Mouse (Mus musculus): Measurements from ENCODE around the gene Gpc6. TPM values are rescaled to one million over a fixed set of nuclear protein-coding genes. Genes with fewer than 3 reads are reported as not detected.

The Gpc6 gene
- total RNA-seq, 2 experiments from 2014 or later, result 1.2 TPM; not detected in 1

DNA sequence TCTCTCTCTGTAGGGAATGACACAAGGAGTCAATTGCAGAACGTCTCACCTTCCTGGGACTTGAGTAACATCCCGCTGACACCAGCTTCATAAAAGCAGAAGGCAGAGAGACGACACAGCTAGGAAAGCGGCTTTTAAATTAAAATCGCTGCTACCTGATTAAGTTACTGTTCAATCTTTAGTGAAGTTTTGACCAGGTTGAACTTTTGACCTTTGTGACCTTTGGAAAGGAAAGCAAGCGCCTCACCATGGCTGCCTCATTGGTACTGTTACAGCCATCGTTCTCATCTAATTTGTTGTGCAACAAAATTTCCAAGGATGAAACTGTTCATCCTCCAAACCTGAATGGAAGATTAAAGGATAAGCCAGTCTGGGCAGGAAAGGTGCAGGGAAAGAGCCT is 830.1 kb downstream of the Gpc6 start:
- ATAC-seq (replicated peaks; ENCODE audit: low FRiP score, low TSS enrichment, poor library complexity, severe bottlenecking), result no peak

GRCm38 (mm10) chr14:117756505-117756904 is 831.4 kb downstream of the Gpc6 start:
- no peak for ATAC-seq (replicated peaks; ENCODE audit: low FRiP score, low TSS enrichment, poor library complexity, severe bottlenecking)

DNA sequence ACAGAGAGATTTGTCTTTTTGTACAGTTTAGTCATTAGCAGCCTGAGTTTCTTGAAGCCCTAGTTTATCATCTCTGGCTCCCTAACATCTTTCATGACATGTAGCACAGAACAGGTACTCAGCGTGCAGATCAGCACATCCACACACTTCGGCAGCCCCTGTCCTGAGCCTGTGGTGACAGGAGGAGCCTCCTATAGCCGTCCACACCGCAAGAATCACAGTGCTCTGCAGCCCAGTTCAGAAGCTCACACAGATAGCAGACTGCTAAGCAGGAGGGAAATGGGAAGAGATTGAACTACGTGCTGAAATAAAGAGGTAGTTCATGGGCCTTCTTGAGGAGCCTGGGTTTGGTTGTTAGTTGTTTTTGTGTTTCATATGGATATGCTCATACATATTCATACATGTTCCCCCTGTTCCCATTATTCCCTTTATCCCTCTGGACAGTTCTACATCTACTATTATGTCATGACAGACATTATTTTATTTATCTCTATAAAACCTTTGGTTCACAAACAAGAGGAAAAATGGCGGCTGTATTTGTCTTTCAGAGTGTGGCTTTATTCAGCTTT is 832.8 kb downstream of the Gpc6 start:
- no peak for ATAC-seq (replicated peaks; ENCODE audit: low FRiP score, low TSS enrichment, poor library complexity, severe bottlenecking)

DNA sequence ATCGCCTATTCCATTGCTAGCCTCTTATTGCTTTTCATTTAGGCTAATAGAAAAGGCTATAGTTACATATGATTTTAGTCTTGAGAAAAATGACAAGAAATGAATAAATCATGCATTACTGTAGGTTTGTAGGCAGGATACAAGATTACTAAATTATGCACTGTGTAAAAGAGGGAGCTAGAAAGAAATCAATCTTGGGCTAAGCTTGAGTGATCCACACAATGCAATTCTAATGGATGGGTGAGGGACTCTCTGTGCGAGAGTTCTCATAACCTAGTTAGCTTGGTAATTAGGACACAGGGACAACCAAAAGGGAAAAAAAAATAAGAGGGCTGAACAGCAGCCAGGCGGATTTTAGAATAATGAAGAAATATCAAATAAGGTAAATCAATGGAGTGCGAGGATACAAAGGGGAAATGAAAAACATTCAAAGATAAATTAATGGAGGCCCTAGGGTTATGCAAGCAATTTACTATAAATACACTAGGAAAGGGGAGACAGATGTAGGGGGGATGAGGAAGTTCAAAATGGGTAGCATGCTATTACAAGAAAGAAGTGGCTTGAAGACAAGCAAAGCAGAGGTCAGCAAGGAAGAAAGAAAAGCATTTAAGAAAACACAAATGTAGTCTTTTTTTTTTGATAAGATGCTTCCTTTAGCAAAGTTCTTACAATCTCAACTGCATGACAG is 835.9 kb downstream of the Gpc6 start:
- ATAC-seq (replicated peaks; ENCODE audit: low FRiP score, low TSS enrichment, poor library complexity, severe bottlenecking), result no peak

DNA sequence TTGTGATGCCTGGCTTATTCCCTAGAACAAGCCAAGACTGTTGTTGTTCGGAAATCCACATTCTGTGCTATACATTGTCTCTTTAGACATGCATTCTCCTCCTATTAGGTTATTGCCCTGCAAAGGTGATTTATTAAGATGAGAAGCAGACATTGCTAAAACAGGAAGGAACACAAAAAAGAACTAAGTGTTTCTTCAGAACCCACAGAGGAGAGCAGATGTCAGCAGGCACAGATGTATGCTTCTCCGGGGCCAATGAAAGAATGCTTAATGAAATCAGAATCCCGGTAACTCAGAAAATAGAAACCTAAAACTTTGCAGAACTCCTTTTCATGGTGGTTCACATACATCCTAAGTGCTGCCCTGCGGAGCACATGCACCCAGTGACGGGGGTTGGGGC is 837.8 kb downstream of the Gpc6 start:
- ATAC-seq (replicated peaks; ENCODE audit: low FRiP score, low TSS enrichment, poor library complexity, severe bottlenecking), result no peak

GRCm38 (mm10) chr14:117767861-117768260 is 842.7 kb downstream of the Gpc6 start:
- no peak for ATAC-seq (replicated peaks; ENCODE audit: low FRiP score, low TSS enrichment, poor library complexity, severe bottlenecking)

DNA sequence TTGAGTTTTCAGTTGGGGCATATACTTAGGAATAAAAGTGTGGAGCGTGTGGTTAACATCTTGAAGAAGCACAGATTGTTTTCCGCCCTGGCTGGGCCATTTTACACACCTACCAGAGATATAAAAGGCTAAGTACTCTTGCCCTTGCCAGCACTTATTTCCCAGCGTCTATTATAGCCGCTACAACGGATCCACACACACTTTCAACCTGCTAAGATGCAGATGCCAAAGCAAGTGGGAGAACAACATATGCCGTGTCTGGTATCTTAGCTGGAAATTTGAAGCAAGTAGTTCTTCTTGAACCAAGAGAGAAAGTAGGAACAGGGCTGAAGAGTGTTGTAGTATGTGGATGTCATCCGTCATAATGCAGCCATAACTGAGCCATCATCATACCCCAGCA is 843.6 kb downstream of the Gpc6 start:
- no peak for ATAC-seq (replicated peaks; ENCODE audit: low FRiP score, low TSS enrichment, poor library complexity, severe bottlenecking)

DNA sequence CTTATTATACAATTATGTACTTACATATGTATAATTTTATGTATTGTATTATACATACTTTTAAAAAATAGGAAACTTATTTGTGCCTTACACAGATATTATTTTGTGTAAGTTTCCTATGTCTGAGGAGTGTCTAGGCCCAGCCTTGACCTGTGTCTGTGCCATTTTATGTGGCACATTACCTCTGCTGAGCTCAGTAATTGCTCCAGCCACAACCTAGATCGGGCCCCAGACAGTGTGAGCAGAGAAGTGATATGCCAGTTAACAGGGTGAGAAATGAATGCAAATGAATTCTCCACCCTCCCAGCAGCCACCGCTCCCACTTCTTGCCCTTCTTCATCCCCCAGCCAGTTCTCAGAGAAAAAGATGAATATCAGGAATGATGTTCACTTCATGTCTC is 848.3 kb downstream of the Gpc6 start:
- no peak for ATAC-seq (replicated peaks; ENCODE audit: low FRiP score, low TSS enrichment, poor library complexity, severe bottlenecking)

DNA sequence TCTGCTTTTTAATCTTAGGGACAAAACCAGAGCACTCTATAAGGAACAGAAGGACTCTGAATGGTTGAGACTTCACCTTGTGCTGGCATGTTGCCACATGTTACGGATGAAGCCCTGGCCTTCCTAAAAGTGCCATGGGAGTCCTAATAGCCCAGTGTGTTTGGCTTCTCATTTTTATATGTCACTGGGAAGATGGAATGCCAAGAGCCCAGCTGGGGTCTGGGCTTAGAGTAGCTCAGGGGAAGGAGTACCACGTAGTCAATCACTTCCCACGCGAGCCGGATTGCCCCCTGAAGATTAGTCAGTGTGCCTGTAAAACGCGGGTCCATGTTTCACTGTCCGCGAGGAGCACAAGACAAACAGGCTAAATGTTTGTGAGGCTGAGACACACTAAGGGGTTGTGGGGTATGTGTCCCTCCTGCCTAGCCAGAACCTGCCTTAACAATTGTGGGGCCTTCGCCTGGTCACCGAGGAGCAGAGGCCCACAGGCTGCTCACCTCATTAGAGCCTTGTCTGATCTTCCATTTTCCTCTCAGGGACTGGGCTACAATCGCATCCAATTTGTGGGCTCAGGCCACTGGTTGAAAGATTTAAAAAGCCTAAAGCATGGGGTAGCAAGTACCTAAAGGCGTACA is 852.9 kb downstream of the Gpc6 start:
- no peak for ATAC-seq (replicated peaks; ENCODE audit: low FRiP score, low TSS enrichment, poor library complexity, severe bottlenecking)

GRCm38 (mm10) chr14:117778538-117779413 is 853.7 kb downstream of the Gpc6 start:
- no peak for ATAC-seq (replicated peaks; ENCODE audit: low FRiP score, low TSS enrichment, poor library complexity, severe bottlenecking)

- ATAC-seq (replicated peaks; ENCODE audit: low FRiP score, low TSS enrichment, poor library complexity, severe bottlenecking), result no peak
Observed at GRCm38 (mm10) chr14:117781724-117782123, 856.6 kb downstream of the Gpc6 start.

DNA sequence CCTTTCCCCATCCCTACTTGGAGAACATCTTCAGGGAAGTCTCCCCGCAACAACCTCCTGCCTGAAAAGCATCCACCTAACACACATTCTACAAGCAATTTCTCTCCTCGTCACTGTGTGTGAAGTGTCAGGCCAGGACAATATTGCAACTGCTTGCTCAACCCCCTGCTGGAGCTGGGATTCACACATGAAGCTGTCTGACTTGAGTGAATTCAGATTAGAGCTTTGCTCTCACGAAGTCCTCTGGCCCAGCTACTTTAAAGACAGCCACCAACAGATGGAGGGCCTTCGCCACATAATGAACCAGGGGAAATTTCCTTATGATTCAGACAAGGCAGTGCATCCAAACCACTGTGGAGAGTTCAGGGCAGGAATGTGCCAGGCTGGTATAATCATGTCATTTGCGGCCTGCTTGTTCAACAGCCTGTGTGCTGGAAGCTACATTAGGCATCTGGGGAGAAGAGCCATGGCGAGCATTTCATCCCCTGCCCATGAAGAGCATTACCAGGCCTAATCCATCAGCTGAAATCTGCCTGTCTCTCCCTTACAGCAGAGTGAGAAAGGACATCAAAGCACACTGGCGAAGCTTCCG is 858.7 kb downstream of the Gpc6 start:
- ATAC-seq (replicated peaks; ENCODE audit: low FRiP score, low TSS enrichment, poor library complexity, severe bottlenecking), result no peak

- ATAC-seq (replicated peaks; ENCODE audit: low FRiP score, low TSS enrichment, poor library complexity, severe bottlenecking), result no peak
Observed at GRCm38 (mm10) chr14:117784960-117785359, 859.8 kb downstream of the Gpc6 start.

DNA sequence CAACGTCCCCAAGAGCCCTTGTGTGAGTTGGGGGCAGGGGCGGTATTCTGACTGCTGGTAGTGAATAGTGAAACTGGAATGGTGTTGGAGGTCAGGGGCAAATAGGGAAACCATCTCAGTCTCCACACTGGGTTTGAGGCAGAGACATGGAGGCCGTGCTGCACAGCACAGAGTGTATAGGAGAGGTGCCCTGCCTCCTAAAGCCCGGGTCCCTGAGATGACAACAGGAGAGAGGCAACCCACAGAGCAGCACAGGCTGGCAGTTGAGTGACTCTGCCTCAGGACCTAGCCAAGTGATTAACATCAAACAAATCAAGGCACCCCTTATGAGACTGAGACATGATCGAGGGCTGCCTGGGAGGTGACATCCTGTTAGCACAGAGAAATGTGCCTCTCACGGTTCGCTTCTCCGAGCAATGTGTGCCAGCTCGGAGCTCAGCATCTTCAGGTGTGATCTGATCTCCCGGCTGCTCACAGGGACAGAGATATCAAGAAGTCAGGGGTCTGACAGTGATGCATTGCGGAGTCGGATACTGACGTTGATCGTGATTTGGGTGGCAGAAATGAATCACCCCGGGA is 860.5 kb downstream of the Gpc6 start:
- no peak for ATAC-seq (replicated peaks; ENCODE audit: low FRiP score, low TSS enrichment, poor library complexity, severe bottlenecking)

- ATAC-seq (replicated peaks; ENCODE audit: low FRiP score, low TSS enrichment, poor library complexity, severe bottlenecking), result no peak
Observed at GRCm38 (mm10) chr14:117786647-117787046, 861.5 kb downstream of the Gpc6 start.

DNA sequence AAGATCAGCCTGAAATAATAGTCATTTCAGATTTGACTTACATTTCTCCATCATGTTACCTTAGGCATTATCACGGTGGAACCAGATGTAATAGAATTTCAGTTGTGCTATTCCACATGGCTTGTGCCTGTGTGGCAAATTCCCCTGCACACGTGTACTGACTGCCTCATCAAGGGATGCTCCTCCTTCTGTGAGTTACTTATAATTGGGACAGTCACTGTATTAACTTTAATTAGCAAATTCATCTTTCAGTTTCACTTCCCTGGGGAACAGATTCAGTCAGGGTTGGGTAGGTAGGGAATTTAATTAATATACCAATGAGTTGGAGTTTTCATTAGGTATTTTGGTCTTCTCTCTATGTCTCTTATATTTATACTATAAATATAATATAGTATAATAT is 869.8 kb downstream of the Gpc6 start:
- no peak for ATAC-seq (replicated peaks; ENCODE audit: low FRiP score, low TSS enrichment, poor library complexity, severe bottlenecking)

DNA sequence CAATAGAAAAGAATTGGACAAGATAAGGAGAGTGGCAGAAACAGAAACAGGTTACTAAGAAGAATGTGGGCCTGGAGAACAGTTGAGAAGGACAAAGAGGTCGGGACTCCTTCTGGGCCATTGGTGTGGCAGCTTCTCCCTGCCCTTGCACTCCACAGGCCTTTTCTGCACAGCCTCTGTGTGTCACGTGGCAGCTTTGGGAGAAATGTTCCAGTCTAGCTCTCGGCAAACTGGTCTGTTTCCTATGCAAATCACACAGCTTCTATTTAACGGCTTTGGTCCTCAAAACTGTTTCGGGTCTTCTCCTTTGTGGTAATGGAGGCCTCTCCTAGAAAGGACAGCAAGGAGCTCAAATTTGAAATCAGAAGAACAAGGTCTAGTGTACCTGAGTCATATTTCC is 871.5 kb downstream of the Gpc6 start:
- no peak for ATAC-seq (replicated peaks; ENCODE audit: low FRiP score, low TSS enrichment, poor library complexity, severe bottlenecking)

- ATAC-seq (replicated peaks; ENCODE audit: low FRiP score, low TSS enrichment, poor library complexity, severe bottlenecking), result no peak
Observed at GRCm38 (mm10) chr14:117800399-117800798, 875.3 kb downstream of the Gpc6 start.

- no peak for ATAC-seq (replicated peaks; ENCODE audit: low FRiP score, low TSS enrichment, poor library complexity, severe bottlenecking)
Observed at GRCm38 (mm10) chr14:117807846-117808245, 882.7 kb downstream of the Gpc6 start.

All from megakaryocyte-erythroid progenitor cell, adult 5-6 weeks (primary cell).